Mouse (Mus musculus) C2C12 (cell line): ENCODE measurements around the gene B4galt5. TPM values are rescaled to one million over a fixed set of nuclear protein-coding genes. Genes with fewer than 3 reads are reported as not detected.

Source experiments
- H3K27me3 ChIP-seq: one replicate; pipeline ENCODE4 v1.6.1; 2011; ENCODE audit not compliant: control insufficient read depth, insufficient read depth, insufficient read length
- H3K36me3 ChIP-seq: one replicate; pipeline ENCODE4 v1.6.1; 2011; ENCODE audit not compliant: control insufficient read depth, insufficient read depth
- H3K4me3 ChIP-seq: one replicate; pipeline ENCODE4 v1.5.1; 2011; ENCODE audit warnings: mild to moderate bottlenecking, control low read depth; ENCODE audit not compliant: poor library complexity, insufficient read depth, severe bottlenecking
- H3K79me2 ChIP-seq: one replicate; pipeline ENCODE4 v1.6.1; 2011; ENCODE audit not compliant: control insufficient read depth, insufficient read depth
- H3K79me3 ChIP-seq: one replicate; pipeline ENCODE4 v1.6.1; 2011; ENCODE audit warnings: low read depth, control low read depth
- H3ac ChIP-seq: one replicate; pipeline ENCODE3; 2011; ENCODE audit warnings: low read depth; ENCODE audit not compliant: control insufficient read depth, insufficient read length
- CEBPB ChIP-seq: IDR thresholded peaks from one replicate; pipeline ENCODE4 v1.6.1; 2011; ENCODE audit warnings: low read depth, mild to moderate bottlenecking, control low read depth, moderate library complexity
- CTCF ChIP-seq: IDR thresholded peaks from one replicate; pipeline ENCODE4 v1.5.1; 2011; ENCODE audit not compliant: control insufficient read depth, insufficient read depth, insufficient read length
- FOSL1 ChIP-seq: IDR thresholded peaks from one replicate; pipeline ENCODE4 v1.8.0; 2011; ENCODE audit warnings: mild to moderate bottlenecking, low read length; ENCODE audit not compliant: poor library complexity, insufficient read depth, severe bottlenecking
- MAX ChIP-seq: IDR thresholded peaks from one replicate; pipeline ENCODE4 v1.6.1; 2011; ENCODE audit warnings: mild to moderate bottlenecking, control low read depth
- MYOD1 ChIP-seq: IDR thresholded peaks from one replicate; pipeline ENCODE4 v1.6.1; 2011; ENCODE audit warnings: low read depth; ENCODE audit not compliant: control insufficient read depth, insufficient read length
- MYOG ChIP-seq: IDR thresholded peaks from one replicate; pipeline ENCODE4 v1.6.1; 2011; ENCODE audit not compliant: control insufficient read depth, insufficient read length; ENCODE audit errors: extremely low read depth
- USF1 ChIP-seq: IDR thresholded peaks from one replicate; pipeline ENCODE4 v1.6.1; 2011; ENCODE audit warnings: low read depth, mild to moderate bottlenecking, control low read depth, moderate library complexity
- polyA plus RNA-seq: library from polyadenylated mRNA; unstranded; fragments of >200 nt; fragmentation: generic; extraction: Trizol; gene quantifications from one replicate; pipeline ENCODE4 v1.2.1, GENCODE M21; 2012; ENCODE audit warnings: missing spikeins

B4galt5 gene
- polyA plus RNA-seq, 1 experiment = 56.6 TPM

DNA sequence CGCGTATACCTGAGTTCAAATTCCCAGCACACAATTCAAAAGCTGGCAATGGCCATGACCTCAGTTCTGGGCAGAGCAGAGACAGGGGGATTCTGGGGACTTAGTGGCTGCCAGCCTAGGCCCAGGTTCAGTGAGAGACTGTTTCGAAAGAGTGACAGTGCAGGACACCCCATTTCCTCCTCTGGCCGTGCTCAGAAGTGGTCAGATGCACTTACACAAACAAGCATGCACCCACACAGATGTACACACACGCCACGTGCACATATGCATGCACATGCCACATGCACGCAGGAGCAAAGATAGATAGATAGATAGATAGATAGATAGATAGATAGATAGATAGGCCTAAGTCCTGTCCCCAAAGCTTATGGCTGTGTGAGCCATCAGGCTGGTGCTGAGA lies 33.4 kb upstream of the B4galt5 start:
- no peaks in the 10 kb centered on the region for H3K36me3 ChIP-seq
- H3K27me3 ChIP-seq = no peaks in the 10 kb centered on the region
- H3K79me3 ChIP-seq = no peaks in the 10 kb centered on the region
- H3K4me3 ChIP-seq = no peak overlapping the region
- TF ChIP-seq CEBPB = no peak
- no peak for TF ChIP-seq MAX
- no peak for TF ChIP-seq MYOG
- TF ChIP-seq USF1 = no peak
- no peak for TF ChIP-seq FOSL1
- no peak for TF ChIP-seq MYOD1
- TF ChIP-seq CTCF = no peak
- H3ac ChIP-seq = no peak overlapping the region
- no peaks in the 10 kb centered on the region for H3K79me2 ChIP-seq

DNA sequence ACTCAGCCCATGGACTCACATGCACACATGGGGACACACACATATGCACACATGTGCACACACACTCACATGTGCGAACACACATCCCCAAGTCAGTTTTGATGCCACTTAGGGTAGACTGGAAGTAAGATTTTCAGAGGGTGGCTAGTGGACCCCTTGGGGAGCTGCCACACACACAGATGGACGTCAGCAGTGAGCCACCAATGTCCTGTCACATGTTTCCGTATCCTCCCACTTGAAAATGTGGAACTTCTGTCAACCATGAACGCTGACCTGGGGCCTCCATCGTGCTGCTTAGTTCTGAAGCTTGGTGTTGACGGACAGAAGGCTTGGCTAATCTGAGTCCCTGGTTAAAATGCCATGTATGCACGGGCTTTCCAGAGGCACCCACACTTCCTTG lies 32.6 kb upstream of the B4galt5 start:
- H3K27me3 ChIP-seq = no peaks in the 10 kb centered on the region
- no peak overlapping the region for H3ac ChIP-seq
- no peaks in the 10 kb centered on the region for H3K79me3 ChIP-seq
- no peaks in the 10 kb centered on the region for H3K36me3 ChIP-seq
- TF ChIP-seq MAX = no peak
- TF ChIP-seq FOSL1 = no peak
- TF ChIP-seq CTCF = no peak
- no peak for TF ChIP-seq MYOD1
- no peak for TF ChIP-seq MYOG
- TF ChIP-seq CEBPB = no peak
- no peak for TF ChIP-seq USF1
- H3K79me2 ChIP-seq = no peaks in the 10 kb centered on the region
- no peak overlapping the region for H3K4me3 ChIP-seq

DNA sequence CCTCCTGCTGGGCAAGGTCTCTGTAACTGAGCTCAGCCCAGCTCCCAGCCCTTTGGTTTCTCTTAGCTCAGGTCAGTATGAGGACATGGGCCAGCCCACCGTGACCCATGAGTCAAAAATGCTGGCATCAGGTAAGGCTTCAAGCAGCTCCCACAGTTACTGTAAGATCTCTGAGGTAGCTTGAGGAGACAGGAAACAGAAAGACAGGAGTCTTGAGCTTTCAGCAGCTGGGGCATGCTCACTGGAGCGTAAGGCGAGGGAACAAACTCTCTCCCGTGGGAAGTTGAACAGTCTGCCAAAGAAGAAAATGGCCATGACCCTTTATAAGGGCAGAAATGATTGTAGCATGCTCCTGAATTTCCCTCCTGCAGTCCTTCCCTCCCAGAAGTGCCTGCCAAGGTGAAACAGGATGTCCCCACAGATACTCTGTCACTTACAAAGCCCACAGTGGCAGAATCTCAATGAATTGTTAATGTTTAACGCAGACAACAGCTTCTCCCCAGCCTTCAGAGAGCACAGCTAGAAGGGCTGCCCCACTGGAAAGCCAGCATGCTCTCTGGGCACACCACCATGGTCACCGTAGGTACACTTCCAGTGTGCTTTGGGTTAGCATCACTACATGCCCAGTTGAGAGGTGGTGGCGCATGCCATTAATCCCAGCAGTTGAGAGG lies 31.8 kb upstream of the B4galt5 start:
- no peaks in the 10 kb centered on the region for H3K27me3 ChIP-seq
- TF ChIP-seq CEBPB (no peak), FOSL1 (no peak), MAX (no peak)
- H3ac ChIP-seq = no peak overlapping the region
- H3K79me3 ChIP-seq = no peaks in the 10 kb centered on the region
- no peak overlapping the region for H3K4me3 ChIP-seq
- H3K36me3 ChIP-seq = no peaks in the 10 kb centered on the region
- no peaks in the 10 kb centered on the region for H3K79me2 ChIP-seq

DNA sequence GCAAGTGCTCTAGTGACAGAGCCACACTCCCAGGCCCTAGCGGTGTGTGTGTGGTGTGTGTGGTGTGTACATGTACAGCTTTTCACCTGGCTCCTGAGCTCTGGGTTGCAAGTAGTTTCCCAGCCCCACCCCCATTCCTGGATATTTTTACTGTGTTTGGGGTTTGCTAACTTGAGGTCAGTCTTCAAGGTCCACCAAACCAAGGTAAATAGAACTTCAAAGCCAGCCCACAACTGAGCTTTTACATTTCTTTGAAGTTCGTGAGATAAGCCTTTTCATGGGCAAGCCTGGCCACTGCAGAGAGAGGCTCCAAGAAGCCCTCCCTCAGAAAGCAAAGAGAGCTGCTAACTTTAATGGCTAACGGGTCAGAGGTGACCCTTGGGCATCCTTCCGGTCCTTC lies 30.0 kb upstream of the B4galt5 start:
- no peaks in the 10 kb centered on the region for H3K36me3 ChIP-seq
- H3ac ChIP-seq = no peak overlapping the region
- no peak overlapping the region for H3K4me3 ChIP-seq
- no peaks in the 10 kb centered on the region for H3K79me3 ChIP-seq
- no peaks in the 10 kb centered on the region for H3K79me2 ChIP-seq
- TF ChIP-seq CEBPB (no peak), FOSL1 (no peak), MYOG (no peak), CTCF (no peak), MAX (no peak), MYOD1 (no peak), USF1 (no peak)
- H3K27me3 ChIP-seq = no peaks in the 10 kb centered on the region

DNA sequence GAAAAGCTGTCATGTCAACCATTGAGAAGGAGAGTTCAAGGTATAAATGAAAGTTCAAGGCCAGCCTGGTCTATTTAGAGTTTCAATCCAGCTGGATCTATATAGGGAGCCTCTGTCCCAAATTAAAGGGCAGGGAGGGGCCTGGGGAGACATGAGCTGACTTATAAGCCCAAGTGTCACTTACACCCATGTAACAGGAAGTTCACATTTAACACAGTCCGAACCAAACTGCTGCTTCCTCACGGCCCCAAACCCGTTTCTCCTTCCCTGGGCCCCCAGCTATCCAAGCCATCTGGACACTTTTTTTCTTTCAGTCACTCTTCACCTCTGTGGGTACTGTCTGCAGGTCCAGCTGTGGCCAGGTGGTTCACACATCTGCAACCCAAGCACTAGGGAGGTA lies 28.7 kb upstream of the B4galt5 start:
- H3K4me3 ChIP-seq = no peak overlapping the region
- no peak for TF ChIP-seq FOSL1
- no peak for TF ChIP-seq USF1
- TF ChIP-seq CEBPB = no peak
- no peak for TF ChIP-seq CTCF
- no peak for TF ChIP-seq MYOD1
- no peak for TF ChIP-seq MYOG
- TF ChIP-seq MAX = no peak

DNA sequence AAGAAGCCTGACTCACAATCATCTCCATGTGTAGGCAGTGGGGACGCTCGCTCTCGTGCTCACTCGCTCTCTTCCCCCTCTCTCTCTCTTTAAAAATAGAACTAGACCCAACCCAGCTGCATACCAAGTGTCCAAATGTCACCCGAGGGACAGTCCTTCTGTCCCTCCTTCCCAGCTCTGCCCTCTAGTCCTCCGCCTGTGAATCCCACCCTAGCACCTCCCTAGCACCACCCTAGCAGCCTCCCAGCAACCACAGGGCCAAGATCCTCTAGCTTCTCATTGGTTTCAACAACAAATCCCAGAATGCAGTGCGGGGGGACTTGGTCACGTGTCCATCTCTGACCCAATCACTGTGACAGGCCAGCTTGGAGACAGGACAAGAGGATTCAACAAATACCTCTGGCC lies 27.2 kb upstream of the B4galt5 start:
- H3ac ChIP-seq = no peak overlapping the region
- H3K27me3 ChIP-seq = no peaks in the 10 kb centered on the region
- TF ChIP-seq USF1 (peak; percentile 83), MYOG (no peak)
- no peaks in the 10 kb centered on the region for H3K36me3 ChIP-seq
- H3K79me2 ChIP-seq = no peaks in the 10 kb centered on the region
- H3K79me3 ChIP-seq = no peaks in the 10 kb centered on the region
- H3K4me3 ChIP-seq = no peak overlapping the region

More for the DNA sequence above, 28.7 kb upstream of the B4galt5 start:
- Histone ChIP-seq H3K36me3 (no peaks in the 10 kb centered on the region), H3K79me3 (no peaks in the 10 kb centered on the region), H3ac (no peak overlapping the region), H3K79me2 (no peaks in the 10 kb centered on the region), H3K27me3 (no peaks in the 10 kb centered on the region)
